Mouse (Mus musculus): ENCODE data around the gene Pdlim1. TPM values are rescaled to one million over a fixed set of nuclear protein-coding genes. Genes with fewer than 3 reads are reported as not detected.

Gene Pdlim1
- 49.7 and 50.4 TPM in 2 replicates for polyA plus RNA-seq (2016; fragmentation: Nextera tagmentation; extraction: Ambion mirVana)

DNA sequence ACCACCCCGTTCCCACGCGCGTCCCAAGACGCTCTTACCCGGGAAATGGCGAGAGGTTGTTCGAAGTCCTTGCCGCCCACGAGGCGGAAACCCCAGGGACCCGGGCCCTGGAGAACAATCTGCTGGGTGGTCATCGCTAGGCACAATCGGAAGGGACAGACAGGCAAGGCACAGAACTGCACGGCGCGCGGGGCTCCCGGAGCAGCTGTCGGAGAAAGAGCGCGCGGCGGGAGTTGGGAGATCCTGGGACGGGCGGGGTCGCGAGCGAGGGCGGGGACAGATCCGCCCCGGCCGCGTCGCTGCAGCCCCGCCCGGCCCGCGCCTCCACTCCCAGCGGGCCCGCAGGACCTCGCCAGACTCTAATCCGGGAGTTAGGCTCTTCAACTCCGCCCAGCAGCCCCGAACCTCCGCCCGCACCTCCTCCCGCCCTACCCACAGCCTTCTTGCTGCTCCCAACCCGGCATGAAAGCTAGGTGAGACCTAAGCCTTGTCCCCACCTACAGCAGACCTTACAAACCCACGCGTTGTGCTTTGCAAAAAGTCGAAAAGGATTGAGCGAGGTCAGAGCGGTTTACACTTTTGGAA is at the start of gene Pdlim1:
Gene Pdlim1 (minus strand): TSS at position 535 of the 585 bp plus-strand sequence.
- Histone ChIP-seq H3K9me3 (no peaks in the 10 kb centered on the region), H3K27ac (replicated peaks) (no peak within 1 kb of the TSS), H3K4me3 (peak within 1 kb of the TSS; percentile 57), H3K4me1 (peaks cover 5% of the 10 kb centered on the region; the same call in 1 of the 2 replicates), H3K36me3 (no peaks in the 10 kb centered on the region), H3K27me3 (peaks cover 39% of the 10 kb centered on the region), H3K9ac (replicated peaks) (peak within 1 kb of the TSS; percentile 60), H3K4me2 (replicated peaks) (peak within 1 kb of the TSS; percentile 95)
- peak; percentile 86 for ATAC-seq (ENCODE audit: low FRiP score, low read depth)
- under 1% methylated on average over 51 of the region's 54 CpGs for WGBS

DNA sequence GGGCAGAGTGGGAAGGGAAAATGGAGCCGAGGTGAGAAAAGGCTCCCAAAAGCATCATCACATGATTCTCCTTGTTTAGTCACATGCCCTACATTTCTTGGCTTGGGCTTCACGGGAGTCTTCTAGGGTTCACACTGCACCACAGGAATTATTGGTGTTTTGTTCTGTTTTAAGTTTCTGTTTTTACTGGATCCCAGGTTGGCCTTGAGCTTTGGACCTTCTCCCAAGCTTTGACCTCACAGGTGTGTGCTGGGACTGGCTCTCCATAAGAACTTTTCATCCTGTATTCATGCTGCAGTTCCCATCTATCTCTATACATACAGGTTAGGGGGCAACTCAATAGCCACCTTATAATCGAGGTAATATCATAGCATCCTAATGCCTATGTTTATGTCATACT is 47.6 kb upstream of the Pdlim1 start:
- no peak overlapping the region for H3K27ac ChIP-seq (replicated peaks)
- H3K27me3 ChIP-seq: no peaks in the 10 kb centered on the region
- H3K4me2 ChIP-seq (replicated peaks): no peak overlapping the region
- H3K9ac ChIP-seq (replicated peaks): no peak overlapping the region
- H3K9me3 ChIP-seq: no peaks in the 10 kb centered on the region
- no peaks in the 10 kb centered on the region for H3K4me1 ChIP-seq
- WGBS: 84% methylated on average over 3 of the region's 3 CpGs
- 0 out of 2 replicates have a peak, but pooled peaks cover 6% of the 10 kb centered on the region for H3K36me3 ChIP-seq
- H3K4me3 ChIP-seq: no peak overlapping the region
- no peak for ATAC-seq (ENCODE audit: low FRiP score, low read depth)

DNA sequence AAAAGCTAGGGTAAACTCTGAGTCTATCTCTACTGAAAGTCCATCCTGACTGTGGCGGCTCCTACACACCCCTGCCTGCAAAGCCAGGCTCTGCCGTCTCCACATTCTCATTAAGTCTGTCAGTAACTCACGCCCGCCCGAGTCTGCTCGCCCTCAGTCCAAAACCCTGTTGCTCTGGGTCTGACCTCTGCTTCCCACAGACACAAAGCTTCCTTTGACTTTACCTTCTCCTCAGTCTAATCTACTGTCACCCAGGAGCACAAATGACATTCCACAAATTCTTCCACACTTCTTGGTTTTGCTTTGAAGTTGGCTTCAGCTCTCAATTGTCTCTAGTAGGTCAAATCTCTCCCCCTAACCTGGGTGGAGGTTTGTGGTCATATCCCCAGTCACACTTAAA is 46.9 kb upstream of the Pdlim1 start:
- Histone ChIP-seq H3K27ac (replicated peaks) (no peak overlapping the region), H3K9ac (replicated peaks) (no peak overlapping the region), H3K36me3 (0 out of 2 replicates have a peak, but pooled peaks cover 6% of the 10 kb centered on the region), H3K9me3 (no peaks in the 10 kb centered on the region), H3K4me1 (no peaks in the 10 kb centered on the region), H3K4me2 (replicated peaks) (no peak overlapping the region), H3K27me3 (no peaks in the 10 kb centered on the region), H3K4me3 (no peak overlapping the region)
- WGBS: 22% methylated on average over 6 of the region's 6 CpGs
- ATAC-seq (ENCODE audit: low FRiP score, low read depth): no peak

DNA sequence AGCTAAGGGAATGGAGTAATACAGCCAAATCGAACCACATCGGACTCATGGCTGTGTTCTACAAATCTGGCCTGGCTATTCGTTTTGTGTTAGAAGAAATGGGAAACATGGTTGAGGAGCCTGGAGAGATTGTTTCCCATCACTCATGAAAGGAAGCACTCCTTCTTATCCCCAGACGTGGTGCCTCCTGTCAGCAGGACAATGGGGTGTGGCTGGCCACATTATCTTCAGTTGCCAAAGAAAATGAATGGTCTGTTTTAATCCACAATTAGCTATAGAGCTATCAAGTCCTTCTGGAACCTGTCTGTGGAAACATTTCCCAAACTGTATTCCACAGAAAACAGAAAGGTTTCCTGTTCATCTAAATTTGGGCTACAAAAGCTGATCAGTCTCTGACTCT is 45.4 kb upstream of the Pdlim1 start:
- ATAC-seq (ENCODE audit: low FRiP score, low read depth): no peak
- no peak overlapping the region for H3K4me2 ChIP-seq (replicated peaks)
- H3K27ac ChIP-seq (replicated peaks): no peak overlapping the region
- no peak overlapping the region for H3K4me3 ChIP-seq
- 61% methylated on average over 4 of the region's 4 CpGs for WGBS
- no peaks in the 10 kb centered on the region for H3K27me3 ChIP-seq
- H3K36me3 ChIP-seq: 0 out of 2 replicates have a peak, but pooled peaks cover 6% of the 10 kb centered on the region
- H3K9ac ChIP-seq (replicated peaks): no peak overlapping the region
- no peaks in the 10 kb centered on the region for H3K4me1 ChIP-seq
- H3K9me3 ChIP-seq: no peaks in the 10 kb centered on the region

DNA sequence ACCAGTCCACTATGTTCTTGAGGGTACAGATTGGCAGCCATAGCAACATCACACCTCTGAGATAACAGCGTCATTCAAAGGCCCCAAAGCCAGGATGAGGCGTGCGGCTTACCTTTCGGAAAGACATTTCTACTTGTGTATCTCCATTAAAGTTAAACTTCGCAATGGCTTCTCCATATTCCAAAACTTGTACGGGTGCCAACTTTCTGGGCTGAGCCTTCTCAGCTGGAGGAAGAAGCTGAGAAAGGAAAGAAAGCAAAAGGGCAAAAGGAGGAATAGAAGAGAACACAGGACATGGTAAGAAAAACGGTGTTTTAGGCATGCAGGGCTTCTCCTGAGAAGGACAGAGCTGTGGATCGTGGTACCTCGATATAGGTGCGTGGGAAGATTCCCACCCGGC is 42.6 kb upstream of the Pdlim1 start:
- Histone ChIP-seq H3K27ac (replicated peaks) (no peak overlapping the region), H3K4me2 (replicated peaks) (no peak overlapping the region), H3K9me3 (no peaks in the 10 kb centered on the region), H3K9ac (replicated peaks) (no peak overlapping the region), H3K27me3 (no peaks in the 10 kb centered on the region), H3K36me3 (peaks cover 23% of the 10 kb centered on the region), H3K4me3 (no peak overlapping the region), H3K4me1 (no peaks in the 10 kb centered on the region)
- 93% methylated on average over 11 of the region's 11 CpGs for WGBS
- ATAC-seq (ENCODE audit: low FRiP score, low read depth): no peak

DNA sequence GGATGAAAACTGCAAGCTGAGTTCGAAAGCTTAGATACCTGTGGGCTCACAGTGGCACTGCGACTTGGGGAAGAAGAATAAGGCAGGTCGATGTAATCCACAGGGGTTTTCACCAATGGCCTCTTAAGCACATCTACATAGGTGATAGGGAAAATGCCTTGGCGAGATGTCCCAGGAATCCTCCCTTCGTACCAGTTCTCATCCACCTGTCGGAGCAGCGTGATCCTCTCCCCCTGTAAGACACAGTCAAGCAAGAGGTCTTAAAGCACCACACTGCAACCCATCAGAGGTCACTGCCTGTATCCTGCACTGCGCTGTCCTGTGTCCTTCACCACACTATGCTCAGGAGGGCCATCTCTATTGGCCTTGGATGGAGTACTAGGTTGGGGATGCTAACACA is 40.0 kb upstream of the Pdlim1 start:
- no peak overlapping the region for H3K4me3 ChIP-seq
- H3K9me3 ChIP-seq: no peaks in the 10 kb centered on the region
- no peaks in the 10 kb centered on the region for H3K27me3 ChIP-seq
- no peak overlapping the region for H3K27ac ChIP-seq (replicated peaks)
- 93% methylated on average over 8 of the region's 8 CpGs for WGBS
- no peak for ATAC-seq (ENCODE audit: low FRiP score, low read depth)
- no peaks in the 10 kb centered on the region for H3K4me1 ChIP-seq
- H3K9ac ChIP-seq (replicated peaks): no peak overlapping the region
- peaks cover 23% of the 10 kb centered on the region for H3K36me3 ChIP-seq
- no peak overlapping the region for H3K4me2 ChIP-seq (replicated peaks)

DNA sequence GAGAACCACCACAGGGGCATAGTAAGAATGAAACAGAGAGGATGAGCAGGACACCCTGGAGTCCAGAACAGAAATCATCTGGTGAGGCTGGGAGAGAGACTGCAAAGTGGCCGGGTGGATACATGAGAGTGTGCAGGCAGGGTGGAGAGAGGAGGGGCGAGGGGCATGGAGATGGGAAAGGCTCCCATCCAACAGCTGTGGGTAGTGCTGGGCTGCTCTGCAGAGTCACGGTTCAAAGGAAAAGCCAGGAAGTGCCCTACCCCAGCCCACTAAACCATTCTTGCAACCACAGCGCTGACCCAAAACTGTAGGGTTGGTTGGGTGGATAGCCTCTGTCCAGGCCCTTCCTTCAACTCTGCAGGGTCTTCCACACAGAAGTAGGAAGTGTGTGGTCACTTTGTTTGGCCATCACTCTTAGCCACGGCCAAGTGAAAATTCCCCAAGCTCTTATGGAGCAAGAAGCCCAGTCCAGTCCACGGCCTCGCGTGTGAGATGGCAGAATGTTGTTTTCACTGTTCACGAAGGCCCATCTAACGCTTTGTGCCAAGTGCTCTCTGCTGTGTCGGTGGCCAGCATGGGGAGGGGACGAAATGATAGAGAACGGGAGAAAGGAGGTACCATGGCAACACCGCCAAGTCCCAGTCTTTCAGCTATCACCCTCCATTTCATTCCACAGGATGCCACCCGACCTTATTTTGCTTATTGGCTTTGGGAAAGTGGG is 38.9 kb upstream of the Pdlim1 start:
- WGBS: 89% methylated on average over 15 of the region's 15 CpGs

DNA sequence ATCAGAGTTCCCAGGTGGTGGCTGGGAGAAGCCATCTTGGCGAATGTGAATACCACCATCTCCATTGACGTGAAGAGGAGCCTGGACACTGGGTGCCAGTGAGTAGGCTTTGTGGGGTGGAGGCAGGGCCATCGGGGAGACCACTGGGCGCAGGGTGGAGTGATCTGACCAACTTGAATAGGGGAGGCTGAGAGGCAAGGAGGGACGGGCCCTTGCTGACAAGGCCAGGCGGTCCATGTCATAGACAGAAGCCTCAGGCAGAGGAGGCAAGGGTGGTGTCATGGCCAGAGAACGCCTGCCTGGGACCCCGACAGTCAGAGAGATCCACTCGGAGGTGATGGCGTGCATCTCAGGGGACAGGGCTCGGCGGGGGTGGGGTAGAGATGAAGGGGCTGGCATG is 38.3 kb upstream of the Pdlim1 start:
- ATAC-seq (ENCODE audit: low FRiP score, low read depth): no peak
- no peaks in the 10 kb centered on the region for H3K4me1 ChIP-seq
- H3K9ac ChIP-seq (replicated peaks): no peak overlapping the region
- no peak overlapping the region for H3K27ac ChIP-seq (replicated peaks)
- H3K27me3 ChIP-seq: no peaks in the 10 kb centered on the region
- no peaks in the 10 kb centered on the region for H3K9me3 ChIP-seq
- no peak overlapping the region for H3K4me3 ChIP-seq
- 91% methylated on average over 12 of the region's 12 CpGs for WGBS
- H3K4me2 ChIP-seq (replicated peaks): no peak overlapping the region
- H3K36me3 ChIP-seq: peaks cover 23% of the 10 kb centered on the region

More for the DNA sequence above, 38.9 kb upstream of the Pdlim1 start:
- Histone ChIP-seq H3K4me3 (no peak overlapping the region), H3K4me2 (replicated peaks) (no peak overlapping the region), H3K27ac (replicated peaks) (no peak overlapping the region), H3K9me3 (no peaks in the 10 kb centered on the region), H3K4me1 (no peaks in the 10 kb centered on the region), H3K36me3 (peaks cover 23% of the 10 kb centered on the region), H3K9ac (replicated peaks) (no peak overlapping the region), H3K27me3 (no peaks in the 10 kb centered on the region)
- no peak for ATAC-seq (ENCODE audit: low FRiP score, low read depth)

DNA sequence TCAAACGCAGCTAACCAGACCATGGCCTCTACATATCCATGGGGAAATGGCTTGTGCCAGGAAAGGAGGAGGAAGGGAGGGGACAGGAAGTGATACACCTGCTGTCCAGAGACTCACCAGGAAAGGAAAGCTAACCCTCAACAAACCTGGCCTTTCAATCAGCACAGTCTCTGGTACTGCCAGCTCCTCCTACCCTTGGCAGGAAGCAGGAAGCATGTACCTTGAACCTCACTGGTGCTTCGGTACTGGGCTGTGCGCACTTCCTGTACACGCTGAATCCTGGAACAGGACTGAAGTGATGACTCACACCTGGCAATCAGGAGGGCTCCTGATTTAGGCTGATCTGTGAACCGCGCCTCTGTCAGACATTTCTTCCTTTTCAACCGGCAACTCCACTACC is 35.9 kb upstream of the Pdlim1 start:
- H3K27ac ChIP-seq (replicated peaks): no peak overlapping the region
- peaks cover 23% of the 10 kb centered on the region for H3K36me3 ChIP-seq
- no peak overlapping the region for H3K4me3 ChIP-seq
- H3K4me1 ChIP-seq: no peaks in the 10 kb centered on the region
- no peak for ATAC-seq (ENCODE audit: low FRiP score, low read depth)
- 91% methylated on average over 7 of the region's 7 CpGs for WGBS
- H3K4me2 ChIP-seq (replicated peaks): no peak overlapping the region
- no peaks in the 10 kb centered on the region for H3K9me3 ChIP-seq
- no peaks in the 10 kb centered on the region for H3K27me3 ChIP-seq
- H3K9ac ChIP-seq (replicated peaks): no peak overlapping the region

DNA sequence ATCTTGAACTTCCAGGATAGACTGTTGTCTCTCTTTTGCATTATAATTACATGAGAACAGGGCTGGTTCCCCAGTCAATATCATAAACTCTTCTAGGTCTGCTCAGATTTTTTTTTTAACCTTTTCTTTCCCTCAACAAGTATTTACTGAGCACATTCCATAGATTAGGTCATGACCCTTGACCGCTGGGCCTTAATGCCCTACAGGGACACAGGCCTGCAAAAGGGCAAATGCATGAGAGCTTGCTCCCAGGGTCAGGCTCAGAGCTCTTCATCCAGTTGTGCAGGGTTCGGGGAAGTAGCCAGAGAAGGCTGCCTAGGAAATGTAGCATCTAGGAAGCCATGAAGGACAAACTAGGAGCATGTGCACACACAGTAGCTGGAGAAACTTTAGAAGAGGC is 35.0 kb upstream of the Pdlim1 start:
- Histone ChIP-seq H3K4me1 (no peaks in the 10 kb centered on the region), H3K27ac (replicated peaks) (no peak overlapping the region), H3K9me3 (no peaks in the 10 kb centered on the region), H3K4me2 (replicated peaks) (no peak overlapping the region), H3K4me3 (no peak overlapping the region), H3K36me3 (peaks cover 21% of the 10 kb centered on the region), H3K27me3 (no peaks in the 10 kb centered on the region), H3K9ac (replicated peaks) (no peak overlapping the region)
- WGBS: 60% methylated on average over 2 of the region's 2 CpGs
- no peak for ATAC-seq (ENCODE audit: low FRiP score, low read depth)

DNA sequence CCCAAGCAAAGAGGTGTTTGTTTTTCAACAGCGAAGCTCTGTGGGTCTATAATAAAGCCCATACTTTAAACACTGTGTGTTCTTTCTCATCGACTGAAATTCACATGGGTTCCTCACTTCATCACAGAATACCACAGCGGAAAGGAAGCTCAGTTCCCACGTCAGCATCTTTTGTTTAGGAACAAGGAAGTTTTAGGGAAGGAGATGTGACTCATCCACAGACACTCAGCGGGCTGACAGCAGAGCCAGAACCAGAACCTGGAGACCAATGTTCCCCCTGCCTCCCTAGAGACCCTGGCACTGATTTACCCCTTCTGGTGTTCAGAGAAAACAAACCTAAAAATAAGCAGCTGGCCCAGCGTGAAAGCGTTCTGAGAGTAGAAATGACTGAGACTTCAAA is 33.8 kb upstream of the Pdlim1 start:
- H3K9ac ChIP-seq (replicated peaks): no peak overlapping the region
- peaks cover 10% of the 10 kb centered on the region for H3K36me3 ChIP-seq
- no peaks in the 10 kb centered on the region for H3K4me1 ChIP-seq
- no peaks in the 10 kb centered on the region for H3K9me3 ChIP-seq
- H3K27me3 ChIP-seq: no peaks in the 10 kb centered on the region
- no peak overlapping the region for H3K27ac ChIP-seq (replicated peaks)
- H3K4me3 ChIP-seq: no peak overlapping the region
- no peak for ATAC-seq (ENCODE audit: low FRiP score, low read depth)
- no peak overlapping the region for H3K4me2 ChIP-seq (replicated peaks)
- 81% methylated on average over 7 of the region's 7 CpGs for WGBS

DNA sequence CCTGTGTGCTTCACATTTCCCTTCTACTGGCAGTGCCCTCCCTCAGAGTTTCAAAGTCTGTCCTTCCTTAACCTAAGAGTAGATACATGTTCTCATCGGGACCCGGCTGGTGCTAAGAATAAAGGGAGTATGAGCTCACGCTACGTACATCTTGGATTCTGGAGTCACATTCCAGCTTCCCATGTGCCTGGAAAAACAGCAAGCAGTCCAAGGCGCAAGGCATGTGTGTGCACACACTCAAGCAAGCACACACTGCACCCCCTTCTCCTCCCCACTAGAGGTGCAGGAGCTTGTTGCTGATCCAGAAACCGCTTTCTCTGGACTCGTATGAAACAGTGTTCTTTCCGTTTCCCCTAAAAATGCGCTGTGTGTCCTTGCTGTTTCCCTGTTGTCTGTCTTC is 31.3 kb upstream of the Pdlim1 start:
- H3K9me3 ChIP-seq: no peaks in the 10 kb centered on the region
- no peak overlapping the region for H3K9ac ChIP-seq (replicated peaks)
- 80% methylated on average over 9 of the region's 9 CpGs for WGBS

More for the DNA sequence above, 31.3 kb upstream of the Pdlim1 start:
- Histone ChIP-seq H3K4me1 (no peaks in the 10 kb centered on the region), H3K27me3 (no peaks in the 10 kb centered on the region), H3K4me3 (no peak overlapping the region), H3K4me2 (replicated peaks) (no peak overlapping the region), H3K27ac (replicated peaks) (no peak overlapping the region), H3K36me3 (no peaks in the 10 kb centered on the region)
- ATAC-seq (ENCODE audit: low FRiP score, low read depth): no peak

Data from midbrain, embryonic 12.5 days (tissue).